Mouse (Mus musculus) testis, adult 2 months (tissue): ENCODE data around the gene Thrb.

Source experiments
- CTCF ChIP-seq: fragments of 200-500 bp; IDR thresholded peaks from 2 replicates; pipeline ENCODE4 v1.5.1; 2012; ENCODE audit warnings: low read depth, mild to moderate bottlenecking, inconsistent platforms, low read length, moderate library complexity; ENCODE audit not compliant: control insufficient read depth, insufficient read depth, insufficient replicate concordance
- POLR2A ChIP-seq: fragments of 200-500 bp; IDR thresholded peaks from 2 replicates; pipeline ENCODE4 v1.6.1; 2012; ENCODE audit warnings: low read depth, mild to moderate bottlenecking, inconsistent platforms, low read length, moderate library complexity; ENCODE audit not compliant: control insufficient read depth

DNA sequence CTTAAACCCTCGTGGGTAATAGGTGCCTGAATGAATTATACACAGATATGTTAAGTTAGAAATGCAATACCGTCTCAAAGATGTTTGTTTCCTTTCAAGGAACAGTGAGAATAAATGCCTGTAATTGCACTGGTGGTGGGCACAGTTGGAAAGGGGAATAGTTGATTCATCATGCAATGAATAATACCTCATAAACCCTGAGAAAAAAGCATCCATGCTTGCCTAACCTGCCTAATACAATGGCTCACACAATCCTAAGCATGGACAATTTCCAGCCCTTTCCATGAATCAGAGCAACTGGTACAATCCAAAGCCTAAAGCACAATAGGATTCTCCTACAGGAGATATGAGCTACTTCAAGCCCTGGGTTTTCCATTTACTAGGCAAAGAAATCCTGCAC, 299.8 kb downstream of the Thrb start:
- TF ChIP-seq CTCF: no peak
- TF ChIP-seq POLR2A: no peak
